15 mouse cellular contexts compared by ENCODE assay signal in the genomic region with DNA sequence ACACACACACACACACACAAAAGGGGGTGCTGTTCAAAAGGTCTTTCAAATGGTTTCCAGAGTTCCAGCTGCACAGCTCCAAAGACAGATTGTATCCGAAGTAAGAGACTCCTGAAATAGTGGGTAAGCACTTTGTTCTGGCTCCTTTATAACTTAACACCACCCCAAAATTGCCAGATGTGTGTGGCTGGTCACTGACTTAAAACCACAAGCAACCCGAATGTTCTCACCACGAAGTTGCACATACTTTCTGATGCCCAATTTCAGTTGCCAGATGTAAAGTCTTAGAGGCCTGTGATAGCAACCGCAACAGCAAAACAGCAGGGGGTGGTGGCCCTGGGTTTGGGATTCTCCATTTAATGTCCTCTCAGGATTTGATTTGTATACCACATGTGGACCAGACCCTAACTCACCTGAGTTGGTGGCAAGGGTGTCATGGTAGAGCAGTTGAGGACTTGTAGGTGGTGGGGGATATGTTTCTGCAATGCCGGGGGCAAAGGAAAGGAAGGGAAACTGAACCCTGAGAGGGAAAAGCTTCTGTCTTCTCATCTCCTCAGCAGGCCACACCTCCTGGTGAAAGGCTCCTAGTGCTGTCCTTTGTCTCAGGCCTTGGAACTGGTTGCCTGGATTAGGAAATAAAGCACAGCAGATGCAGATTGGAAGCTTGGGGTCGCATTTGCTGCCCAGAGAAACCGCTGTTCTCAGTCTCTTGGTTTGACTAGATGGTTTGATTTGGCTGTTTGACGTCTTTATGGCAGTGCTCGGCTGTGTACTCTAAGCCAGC.
"Had no signal": no experiment of that assay in that cellular context is flagged by ENCODE, and none has a peak within 500 bp of the region (broad histone marks: within the 10 kb centered on the region; RNA-seq: fewer than 3 reads in every experiment).

No protein-coding gene starts in this region.

- H3K4me2 ChIP-seq: intestine, embryonic 15.5 days; limb, embryonic 12.5 days; liver, embryonic 15.5 days; midbrain, embryonic 12.5 days; neural tube, embryonic 13.5 days had no signal

- DNase-seq: liver; lung, adult 2 months; lung, postnatal 4 days; retina, postnatal 1 day; right cerebral cortex, postnatal 4 days; spleen, adult 18-20 months had no signal

- ATAC-seq: intestine, embryonic 15.5 days; lung, postnatal 0 days; midbrain, embryonic 16.5 days had no signal

- H3K4me3 ChIP-seq: intestine, embryonic 15.5 days; left cerebral cortex, adult 2 months; limb, embryonic 12.5 days; liver, embryonic 15.5 days; megakaryocyte, embryonic 14.5 days; midbrain, embryonic 12.5 days; neural tube, embryonic 13.5 days had no signal

- H3K27ac ChIP-seq: intestine, embryonic 15.5 days; left cerebral cortex, adult 2 months; limb, embryonic 12.5 days; liver, embryonic 15.5 days; midbrain, embryonic 12.5 days; neural tube, embryonic 13.5 days had no signal

- H3K9ac ChIP-seq: intestine, embryonic 15.5 days; limb, embryonic 12.5 days; liver, embryonic 15.5 days; midbrain, embryonic 12.5 days; neural tube, embryonic 13.5 days had no signal

- H3K27me3 ChIP-seq: intestine, embryonic 15.5 days; limb, embryonic 12.5 days; liver, embryonic 15.5 days; midbrain, embryonic 12.5 days; neural tube, embryonic 13.5 days had no signal

- H3K36me3 ChIP-seq: intestine, embryonic 15.5 days; limb, embryonic 12.5 days; liver, embryonic 15.5 days; midbrain, embryonic 12.5 days; neural tube, embryonic 13.5 days had no signal

- H3K4me1 ChIP-seq: liver, embryonic 15.5 days; midbrain, embryonic 12.5 days; neural tube, embryonic 13.5 days had no signal

- H3K9me3 ChIP-seq: intestine, embryonic 15.5 days; limb, embryonic 12.5 days; liver, embryonic 15.5 days; megakaryocyte, embryonic 14.5 days; midbrain, embryonic 12.5 days; neural tube, embryonic 13.5 days had no signal
